Comparison of ENCODE assay signal across 8 mouse cellular contexts in the genomic region with DNA sequence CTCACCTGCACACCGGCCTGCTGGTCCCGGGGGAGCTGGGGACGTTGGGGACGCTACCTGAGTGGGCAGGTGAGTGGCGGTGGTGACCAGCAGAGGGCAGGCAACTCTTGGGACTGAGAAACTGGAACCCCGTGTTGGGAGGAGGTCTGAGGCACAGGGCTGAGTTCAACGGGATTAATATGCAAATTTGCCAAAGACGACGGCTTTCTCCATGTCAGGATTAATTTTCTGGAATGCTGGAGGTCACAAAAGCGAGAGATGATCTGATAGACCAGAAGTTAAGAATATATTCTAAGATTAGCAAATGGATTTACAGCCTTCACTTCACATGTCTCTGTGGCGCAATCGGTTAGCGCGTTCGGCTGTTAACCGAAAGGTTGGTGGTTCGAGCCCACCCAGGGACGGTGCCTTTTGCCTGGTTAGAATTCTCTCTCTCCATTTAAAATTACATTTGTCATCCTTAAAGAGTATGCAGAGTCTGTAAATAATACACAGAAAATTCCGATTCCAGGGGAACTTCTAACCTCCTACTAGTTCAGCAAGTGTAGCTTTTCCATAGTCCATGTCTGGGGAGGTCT. TPM values are rescaled to one million over a fixed set of nuclear protein-coding genes. Genes with fewer than 3 reads are reported as not detected.
DNase-seq lines count a peak whose midpoint lies in the region; ATAC-seq and TF ChIP-seq lines count a peak whose summit lies in the region.

No protein-coding gene starts in this region.

- no peak for ATAC-seq in monocyte, adult 5-6 weeks (replicated peaks; ENCODE audit: insufficient number of reproducible peaks, low FRiP score, low TSS enrichment, poor library complexity, severe bottlenecking)
- peak; percentile 35; the same call in 1 of the 2 replicates for ATAC-seq in limb, embryonic 11.5 days (ENCODE audit: insufficient number of reproducible peaks, low FRiP score, low TSS enrichment, low read depth)
- no peak for ATAC-seq in midbrain, embryonic 13.5 days

- H3K4me3 ChIP-seq in embryonic facial prominence, embryonic 10.5 days: peak overlapping the region; percentile 76
- H3K4me3 ChIP-seq in limb, embryonic 11.5 days (ENCODE audit: low read depth, low read length): peak overlapping the region; percentile 39
- peak overlapping the region; percentile 49 for H3K4me3 ChIP-seq in midbrain, embryonic 13.5 days (replicated peaks)
- peak overlapping the region; percentile 12; the same call in 1 of the 2 replicates for H3K4me3 ChIP-seq in spleen, adult 2 months (ENCODE audit: extremely low read depth, insufficient read depth, insufficient read length)

- H3K27ac ChIP-seq in embryonic facial prominence, embryonic 10.5 days (replicated peaks): peak overlapping the region; percentile 73
- H3K27ac ChIP-seq in limb, embryonic 11.5 days (replicated peaks; ENCODE audit: low read depth, low read length): no peak overlapping the region
- H3K27ac ChIP-seq in midbrain, embryonic 13.5 days: peak overlapping the region; percentile 25; the same call in 1 of the 2 replicates
- H3K27ac ChIP-seq in spleen, adult 2 months (ENCODE audit: insufficient read depth, low read length): no peak overlapping the region

- peak overlapping the region; percentile 5; the same call in 1 of the 2 replicates for H3K9ac ChIP-seq in limb, embryonic 11.5 days (ENCODE audit: low read length)
- peak overlapping the region; percentile 61 for H3K9ac ChIP-seq in midbrain, embryonic 13.5 days (replicated peaks)

- H3K4me1 ChIP-seq in embryonic facial prominence, embryonic 10.5 days: peaks cover 17% of the 10 kb centered on the region; the same call in 1 of the 2 replicates
- H3K4me1 ChIP-seq in limb, embryonic 11.5 days (ENCODE audit: control insufficient read depth, insufficient read depth, low read length): no peaks in the 10 kb centered on the region
- peaks cover 14% of the 10 kb centered on the region for H3K4me1 ChIP-seq in midbrain, embryonic 13.5 days (replicated peaks)
- H3K4me1 ChIP-seq in spleen, adult 2 months (ENCODE audit: control insufficient read depth, insufficient read depth, insufficient read length): peaks cover 3% of the 10 kb centered on the region; the same call in 1 of the 2 replicates

- no peaks in the 10 kb centered on the region for H3K9me3 ChIP-seq in embryonic facial prominence, embryonic 10.5 days
- H3K9me3 ChIP-seq in limb, embryonic 11.5 days (ENCODE audit: control insufficient read depth, low read length): no peaks in the 10 kb centered on the region
- no peaks in the 10 kb centered on the region for H3K9me3 ChIP-seq in midbrain, embryonic 13.5 days

- peak overlapping the region; percentile 66 for H3K4me2 ChIP-seq in limb, embryonic 11.5 days (ENCODE audit: low read depth, severe bottlenecking)
- peak overlapping the region; percentile 80 for H3K4me2 ChIP-seq in midbrain, embryonic 13.5 days (replicated peaks)

- H3K36me3 ChIP-seq in embryonic facial prominence, embryonic 10.5 days (replicated peaks): no peaks in the 10 kb centered on the region
- H3K36me3 ChIP-seq in limb, embryonic 11.5 days (ENCODE audit: control insufficient read depth, insufficient read depth, low read length): no peaks in the 10 kb centered on the region
- H3K36me3 ChIP-seq in midbrain, embryonic 13.5 days: no peaks in the 10 kb centered on the region
- no peaks in the 10 kb centered on the region for H3K36me3 ChIP-seq in spleen, adult 2 months (ENCODE audit: control insufficient read depth, insufficient read depth, low read length)

- TF ChIP-seq CTCF in spleen, adult 2 months (IDR thresholded peaks at IDR 0.05; ENCODE audit: extremely low read depth, insufficient read depth, insufficient read length, insufficient replicate concordance): peak; percentile 37; the same call in 1 of the 2 replicates

- no peaks in the 10 kb centered on the region for H3K27me3 ChIP-seq in embryonic facial prominence, embryonic 10.5 days (replicated peaks; ENCODE audit: low read depth, poor library complexity, severe bottlenecking)
- no peaks in the 10 kb centered on the region for H3K27me3 ChIP-seq in limb, embryonic 11.5 days (ENCODE audit: control insufficient read depth, insufficient read depth, low read length)
- no peaks in the 10 kb centered on the region for H3K27me3 ChIP-seq in midbrain, embryonic 13.5 days
- no peaks in the 10 kb centered on the region for H3K27me3 ChIP-seq in spleen, adult 2 months (ENCODE audit: control insufficient read depth, insufficient read depth, low read length)

- TF ChIP-seq POLR2A in spleen, adult 2 months (IDR thresholded peaks at IDR 0.05; ENCODE audit: low read depth, low read length): no peak

- DNase-seq in monocyte, adult 2 months (ENCODE audit: low read depth in 1 of 2, low spot score in 2 of 2): peak; percentile 55 to 71
- peak; percentile 85 for DNase-seq in embryonic facial prominence, embryonic 10.5 days (ENCODE audit: low spot score)
- DNase-seq in heart, adult 11 months: peak; percentile 96
- DNase-seq in kidney, adult 18-20 months: peak; percentile 85
- DNase-seq in limb, embryonic 11.5 days (ENCODE audit: low spot score): peak; percentile 88
- peak; percentile 43 to 65 for DNase-seq in spleen, adult 2 months (ENCODE audit: low read depth in 1 of 2, low spot score in 2 of 2)

- WGBS in embryonic facial prominence, embryonic 10.5 days: under 1% methylated on average over 19 of the region's 19 CpGs
- under 1% methylated on average over 19 of the region's 19 CpGs for WGBS in limb, embryonic 11.5 days
- WGBS in midbrain, embryonic 13.5 days: 0% methylated on average over 19 of the region's 19 CpGs
- WGBS in spleen, adult 2 months: 1% methylated on average over 19 of the region's 19 CpGs

RNA-seq across cellular contexts. Expression of gene Hfe2, which starts 27.4 kb away (rescaled TPM):
- total RNA-seq in monocyte, adult 5-6 weeks (2017): 0.64 TPM in 1 of 3 replicates, not detected in the others
- polyA plus RNA-seq in embryonic facial prominence, embryonic 10.5 days (2016; fragmentation: Nextera tagmentation; extraction: Ambion mirVana): 1.4 and 1.5 TPM in 2 replicates
- 1.7 and 1.8 TPM in 2 replicates for polyA plus RNA-seq in limb, embryonic 11.5 days (2014; fragmentation: Nextera tagmentation; extraction: Ambion mirVana)
- 0.62 and 0.76 TPM in 2 replicates for polyA plus RNA-seq in midbrain, embryonic 13.5 days (2015; fragmentation: Nextera tagmentation; extraction: Ambion mirVana)
- polyA plus RNA-seq in spleen, adult 2 months (2012; rRNA removed): 0.18 and 0.32 TPM in 2 replicates

RNA-seq across cellular contexts. Expression of gene BC107364, which starts 45.4 kb away (rescaled TPM):
- not detected in 3 replicates for total RNA-seq in monocyte, adult 5-6 weeks (2017)
- polyA plus RNA-seq in embryonic facial prominence, embryonic 10.5 days (2016; fragmentation: Nextera tagmentation; extraction: Ambion mirVana): not detected in 2 replicates
- polyA plus RNA-seq in limb, embryonic 11.5 days (2014; fragmentation: Nextera tagmentation; extraction: Ambion mirVana): not detected in 2 replicates
- not detected in 2 replicates for polyA plus RNA-seq in midbrain, embryonic 13.5 days (2015; fragmentation: Nextera tagmentation; extraction: Ambion mirVana)
- polyA plus RNA-seq in spleen, adult 2 months (2012; rRNA removed): not detected in 2 replicates

Comparison
In these comparisons a context has a peak if more than half of its experiments do, and no peak if none do; other contexts are left out.
1. H3K27ac ChIP-seq: peak in embryonic facial prominence, embryonic 10.5 days (single experiment) and midbrain, embryonic 13.5 days (single experiment); none in limb, embryonic 11.5 days (single experiment) and spleen, adult 2 months (single experiment).
2. H3K4me3 ChIP-seq: peak in every context shown above with its lines; median percentile 76 in embryonic facial prominence, embryonic 10.5 days; 49 in midbrain, embryonic 13.5 days; 39 in limb, embryonic 11.5 days; 12 in spleen, adult 2 months.
3. Peak in every context shown above with its lines, with median percentiles within 50 percentile points of each other: DNase-seq.